Mouse (Mus musculus) large intestine, adult 2 months (tissue): ENCODE results near the gene Lrg1. TPM values are rescaled to one million over a fixed set of nuclear protein-coding genes. Genes with fewer than 3 reads are reported as not detected.

ENCODE experiments used
- DNase-seq: peaks from one replicate; pipeline ENCODE4 v3.0.0-alpha.2; 2012; ENCODE audit warnings: low read depth, low spot score
- WGBS: fragments of 180-500 bp; shearing (Covaris S2); methylation state at CpG from one replicate; pipeline ENCODE4 v1.1.7; 2018; 5-methylcytosine and 5-hydroxymethylcytosine counted together
- polyA plus RNA-seq: library from polyadenylated mRNA; depleted of rRNA; stranded (reverse); fragments of >200 nt; gene quantifications from 2 replicates; pipeline ENCODE4 v1.2.3, GENCODE M21; 2012; rRNA removed

Gene Lrg1
- 13.0 and 29.5 TPM in 2 replicates for polyA plus RNA-seq

DNA sequence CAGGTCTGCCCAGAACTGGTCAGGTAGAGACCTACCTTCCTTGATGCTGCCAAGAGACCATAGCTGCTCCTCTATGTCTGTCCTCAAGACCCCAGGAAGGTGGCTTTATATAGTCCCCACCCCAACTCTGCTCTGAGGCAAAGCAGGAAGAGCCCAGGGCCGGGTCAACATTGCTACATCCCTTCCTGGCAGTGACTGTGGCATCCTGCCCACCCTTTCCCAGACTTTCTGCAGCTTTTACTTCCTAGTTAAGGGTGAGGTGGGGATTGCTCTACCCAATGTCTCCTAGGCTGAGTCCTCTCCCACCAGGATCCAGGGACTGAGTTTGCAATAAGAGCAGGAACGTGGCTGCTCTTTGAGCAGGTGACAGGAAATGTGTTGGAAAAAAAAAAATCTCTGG is at the start of gene Lrg1:
Gene Lrg1, minus strand, starts transcription at position 176 of the 400 bp plus-strand sequence.
- no peak for DNase-seq

DNA sequence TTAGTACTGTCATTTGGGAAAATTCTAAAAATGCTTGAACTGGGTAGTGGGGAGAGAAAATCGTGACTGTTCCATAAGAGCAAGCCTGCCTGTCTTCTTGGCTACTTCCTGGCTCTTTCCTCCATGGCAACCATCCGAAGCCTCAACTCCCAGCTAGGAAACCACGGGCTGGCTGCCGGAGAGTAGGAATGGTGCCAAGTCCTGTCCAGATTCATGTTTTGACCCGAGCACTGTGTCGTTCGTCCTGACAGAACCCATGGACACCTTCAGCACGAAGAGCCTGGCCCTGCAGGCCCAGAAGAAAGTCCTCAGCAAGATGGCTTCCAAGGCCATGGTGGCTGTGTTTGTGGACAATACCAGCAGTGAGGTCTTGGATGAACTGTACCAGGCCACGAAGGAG is 49.7 kb upstream of the Lrg1 start:
- 80% methylated on average over 9 of the region's 9 CpGs for WGBS
- no peak for DNase-seq

More for the DNA sequence above, at the start of gene Lrg1:
- WGBS = 21% methylated on average over 2 of the region's 2 CpGs

DNA sequence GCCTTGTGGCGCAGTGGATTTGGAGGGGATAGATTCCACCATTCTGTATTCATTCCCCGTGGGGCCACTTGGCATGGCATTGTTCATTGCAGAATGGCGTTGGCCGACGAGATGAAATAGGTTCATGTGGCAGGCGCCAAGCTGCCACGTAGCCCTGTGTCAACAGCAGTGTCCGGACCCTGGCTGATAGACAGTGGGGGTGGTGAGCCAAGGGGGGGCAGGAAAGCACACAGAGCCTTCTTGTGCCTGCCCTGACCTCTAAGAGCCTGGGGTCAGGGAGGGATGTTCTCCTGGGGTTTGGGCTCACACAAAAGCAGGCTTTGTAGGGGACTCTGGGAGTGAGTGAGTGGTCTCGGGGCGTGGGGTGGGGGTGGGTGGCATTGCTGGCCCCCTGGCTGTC is 48.8 kb upstream of the Lrg1 start:
- DNase-seq = no peak
- 78% methylated on average over 10 of the region's 10 CpGs for WGBS

DNA sequence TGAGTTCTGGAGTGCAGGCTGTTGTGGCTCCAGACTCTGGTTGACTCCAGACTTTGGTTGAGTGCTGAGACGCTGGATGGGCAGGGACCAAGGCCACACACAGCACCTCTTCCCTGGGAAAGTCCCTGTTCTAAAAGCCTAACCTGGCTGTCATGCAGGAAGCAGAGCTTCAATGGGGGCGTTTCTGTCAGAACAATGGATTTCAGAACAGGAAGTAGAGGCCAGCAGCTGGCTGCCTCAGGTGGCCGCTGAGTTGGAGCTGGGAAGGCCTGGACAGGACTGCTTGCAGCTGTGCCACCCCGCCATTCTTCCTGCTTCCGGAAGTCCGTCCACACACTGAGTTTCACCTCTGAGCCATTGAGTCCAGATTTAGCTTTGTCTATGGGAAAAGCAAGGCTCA is 48.0 kb upstream of the Lrg1 start:
- WGBS = 24% methylated on average over 6 of the region's 6 CpGs
- DNase-seq = no peak

DNA sequence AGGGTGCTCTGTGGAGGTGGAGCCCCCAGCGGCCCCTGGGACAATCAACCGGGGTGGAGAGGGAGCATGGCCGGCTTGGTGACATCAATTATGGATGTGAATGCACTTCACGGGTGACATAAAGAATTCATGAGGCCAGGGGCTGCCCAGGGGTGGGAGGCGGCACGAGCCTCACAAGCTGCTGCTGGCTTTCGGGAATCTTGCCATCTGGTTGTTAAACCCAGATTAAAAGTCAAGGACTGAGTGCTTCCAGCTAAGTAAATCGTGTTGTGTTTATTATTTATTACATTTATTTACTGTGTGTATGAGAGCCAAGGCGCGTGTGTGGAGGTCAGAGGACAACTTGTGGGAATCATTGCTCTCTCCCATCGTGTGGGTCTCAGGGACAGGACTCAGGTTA is 43.9 kb upstream of the Lrg1 start:
- 18% methylated on average over 11 of the region's 11 CpGs for WGBS

DNA sequence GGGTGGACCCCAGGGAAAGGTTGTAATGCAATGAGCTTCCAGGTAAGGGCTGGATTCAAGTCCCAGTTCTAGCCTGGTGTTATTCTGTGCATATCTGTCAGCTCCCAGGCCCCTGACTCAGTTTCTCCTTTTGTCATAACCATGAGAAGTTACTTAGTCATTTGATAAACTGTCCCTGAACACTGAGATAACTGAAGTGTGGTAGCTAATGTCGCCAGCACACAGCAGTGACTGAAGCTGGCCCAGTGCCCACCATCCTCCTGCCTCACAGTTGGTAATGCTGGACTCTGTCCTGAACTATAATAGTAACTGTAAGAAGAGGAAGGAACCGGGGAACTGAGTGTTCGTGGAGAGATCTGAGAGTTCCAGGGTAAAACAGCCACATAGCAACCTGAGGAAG is 42.7 kb upstream of the Lrg1 start:
- WGBS = 24% methylated on average over 3 of the region's 3 CpGs
- no peak for DNase-seq

More for the DNA sequence above, 43.9 kb upstream of the Lrg1 start:
- no peak for DNase-seq

DNA sequence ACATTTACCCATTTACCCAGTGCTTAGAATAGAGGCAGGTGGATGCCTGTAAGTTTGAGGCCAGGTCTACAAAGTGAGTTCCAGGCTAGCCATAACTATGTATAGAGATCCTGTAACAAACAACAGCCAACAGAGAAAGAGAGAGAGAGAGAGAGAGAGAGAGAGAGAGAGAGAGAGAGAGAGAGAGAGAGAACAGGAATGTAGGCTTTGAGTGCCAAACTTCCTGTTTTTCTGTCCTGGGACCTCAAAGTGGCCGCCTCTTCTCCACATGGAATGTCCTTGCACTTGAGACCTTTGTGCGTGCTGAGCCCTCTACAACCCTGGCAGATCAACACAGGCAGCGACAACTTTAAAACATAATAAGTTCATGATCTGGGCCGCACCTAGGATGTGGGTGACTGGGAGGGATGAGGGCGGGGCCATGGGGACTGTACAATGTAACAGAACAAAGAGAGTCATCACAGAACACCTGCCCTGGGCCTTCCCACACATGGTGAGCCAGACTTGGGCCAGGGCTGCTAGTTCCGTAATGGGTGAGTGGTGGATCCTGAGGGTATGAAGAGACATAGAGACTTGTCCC is 41.8 kb upstream of the Lrg1 start:
- WGBS = 23% methylated on average over 6 of the region's 6 CpGs

DNA sequence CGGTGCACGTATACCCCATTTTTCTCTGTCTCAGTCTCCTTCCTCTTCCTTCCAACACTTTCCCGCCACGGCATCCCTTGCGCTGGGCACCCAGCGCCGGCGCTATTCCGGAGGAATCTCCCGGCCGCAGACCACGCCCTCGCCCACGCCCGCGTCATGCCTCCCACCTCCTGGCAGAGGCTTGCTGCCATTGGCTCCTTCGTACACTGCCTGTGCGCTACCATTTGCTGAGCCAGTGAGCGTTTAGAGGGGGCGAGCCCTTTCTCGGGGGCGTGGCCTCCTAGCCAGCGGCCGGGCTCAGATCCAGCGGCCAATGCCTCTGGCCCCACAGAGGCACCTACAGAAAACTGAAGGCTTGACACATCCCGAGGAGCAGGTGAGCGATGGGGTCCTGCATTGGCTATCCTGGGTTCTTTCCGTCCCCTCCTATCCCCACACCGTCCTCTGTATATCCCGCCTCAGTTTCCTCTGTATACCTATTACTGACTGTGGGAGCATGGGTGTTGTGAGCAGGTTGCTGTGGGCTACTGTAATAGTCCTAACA is 40.5 kb upstream of the Lrg1 start, which contains the start of gene Tnfaip8l1:
Gene Tnfaip8l1, plus strand, starts transcription at position 247 of the 544 bp plus-strand sequence.
- WGBS = 1% methylated on average over 30 of the region's 30 CpGs
- DNase-seq = peak; percentile 75

More for the DNA sequence above, 41.8 kb upstream of the Lrg1 start:
- peak; percentile 91 for DNase-seq

DNA sequence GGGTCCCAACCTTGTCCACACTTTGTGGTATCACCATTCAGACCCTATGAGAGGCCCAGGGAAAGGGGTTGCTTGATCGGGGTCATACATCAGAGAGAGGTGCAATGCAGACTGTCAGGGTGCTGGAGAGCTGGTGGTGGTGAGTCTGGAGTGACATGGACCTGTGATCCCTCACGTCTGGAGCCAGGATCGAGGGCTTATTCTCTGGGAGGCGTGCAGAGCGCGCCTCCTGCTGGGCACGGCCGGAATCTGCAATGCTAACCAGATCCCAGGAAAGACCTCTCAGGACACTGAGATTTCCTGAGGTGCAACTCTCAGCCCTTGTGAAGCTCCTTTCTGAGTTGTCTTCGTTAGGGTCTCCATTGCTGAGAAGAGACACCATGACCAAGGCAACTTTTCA is 37.9 kb upstream of the Lrg1 start:
- WGBS = 3% methylated on average over 9 of the region's 9 CpGs
- no peak for DNase-seq

DNA sequence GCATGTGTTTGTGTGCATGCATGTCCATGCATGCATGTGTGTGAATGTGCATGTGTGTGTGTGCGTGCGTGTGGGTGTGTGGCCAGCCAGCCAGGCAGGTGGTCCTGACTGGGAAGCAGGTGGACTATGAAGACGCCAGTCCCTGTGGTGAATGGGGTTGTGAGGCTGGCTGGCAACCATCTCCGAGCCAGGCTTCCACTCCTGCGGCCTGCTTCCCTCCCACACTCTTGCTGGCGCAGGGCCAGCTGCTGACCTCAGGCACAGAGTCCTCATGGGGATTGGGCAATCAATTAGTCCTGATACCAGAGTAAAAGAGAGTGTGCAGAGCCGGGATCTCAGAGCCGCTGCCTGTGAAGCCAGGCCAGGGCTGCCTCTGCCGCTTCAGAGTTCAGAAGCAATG is 31.8 kb upstream of the Lrg1 start:
- WGBS = 31% methylated on average over 9 of the region's 9 CpGs
- DNase-seq = no peak

DNA sequence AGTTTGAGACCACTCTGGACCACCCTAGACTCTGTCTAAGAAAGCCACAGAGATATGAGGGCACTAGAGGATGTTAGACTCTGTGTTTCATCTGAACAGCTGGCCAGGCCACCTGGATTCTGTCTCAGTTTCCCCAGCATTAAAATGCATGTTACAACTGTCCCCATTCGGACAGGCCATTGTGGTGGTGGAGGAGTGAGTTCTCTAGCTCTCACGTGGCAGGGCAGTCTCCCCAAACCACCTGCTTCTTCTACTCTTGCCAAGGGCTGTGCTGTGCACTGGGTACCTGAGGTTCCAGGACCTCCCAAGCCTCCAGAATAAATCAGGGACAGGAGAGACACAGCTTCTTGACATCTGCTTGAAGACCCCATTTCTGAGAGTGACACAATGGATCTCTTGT is 28.1 kb upstream of the Lrg1 start:
- DNase-seq = no peak
- WGBS = 51% methylated on average over 2 of the region's 2 CpGs

DNA sequence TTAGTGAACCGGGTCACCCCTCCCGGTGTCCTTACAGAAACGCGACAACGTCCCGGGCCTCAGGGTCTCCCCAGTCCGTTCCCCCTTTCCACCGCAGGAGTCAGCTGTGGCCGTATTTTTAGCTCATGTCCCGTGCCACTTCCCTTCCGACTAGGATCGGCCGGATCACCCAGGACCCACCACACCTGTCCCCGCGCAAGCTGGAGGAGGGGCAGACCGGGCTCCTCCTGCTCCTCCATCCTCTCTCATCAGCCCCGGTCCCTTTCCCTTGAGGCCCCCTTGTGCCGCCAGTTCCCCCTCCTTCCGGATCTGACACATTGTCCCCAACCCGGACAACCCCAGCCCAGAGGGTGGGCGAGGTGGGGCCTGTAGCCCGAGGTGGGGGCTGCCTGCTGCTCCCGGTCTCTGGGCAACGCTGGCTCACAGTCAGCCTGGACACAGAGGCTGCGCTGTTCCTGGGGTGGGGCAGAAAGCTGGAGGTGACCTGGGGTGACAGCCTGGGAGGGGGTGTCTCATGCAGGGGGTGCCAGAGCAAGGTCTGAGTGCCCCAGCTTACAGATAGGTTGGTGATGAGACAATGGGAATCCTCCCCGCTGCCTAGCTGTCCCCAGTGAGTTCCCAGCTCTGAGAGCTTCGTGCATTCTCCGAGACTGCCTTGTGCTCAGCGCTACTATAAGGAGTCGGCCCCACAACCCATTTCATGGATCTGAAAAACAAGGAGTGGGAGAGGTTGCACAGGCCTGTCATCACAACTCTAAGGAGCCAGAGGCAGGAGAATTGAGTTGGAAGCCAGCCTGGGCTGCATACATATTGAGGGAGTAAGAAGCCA is 27.2 kb upstream of the Lrg1 start:
- WGBS = 6% methylated on average over 30 of the region's 30 CpGs
- no peak for DNase-seq

DNA sequence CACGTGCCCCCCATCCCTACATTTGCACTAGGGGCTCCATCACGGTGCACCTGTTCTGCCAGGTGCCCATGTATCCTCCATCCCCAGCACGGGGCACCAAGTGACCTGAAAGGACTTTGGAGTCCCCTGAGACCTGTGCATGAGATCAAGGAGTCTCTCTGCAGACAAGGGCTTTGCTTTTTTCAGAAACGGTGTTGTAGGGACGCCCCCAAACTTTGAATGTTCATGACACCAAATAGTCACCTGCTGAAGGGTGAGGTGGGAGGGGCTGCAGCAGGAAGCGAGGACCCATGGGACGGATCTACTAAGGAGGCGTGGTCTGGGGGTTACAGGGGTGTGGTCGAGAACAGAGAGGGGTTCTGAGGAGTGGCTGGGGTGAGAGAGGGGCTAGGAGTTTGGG is 26.5 kb upstream of the Lrg1 start:
- WGBS = 35% methylated on average over 9 of the region's 9 CpGs
- no peak for DNase-seq

DNA sequence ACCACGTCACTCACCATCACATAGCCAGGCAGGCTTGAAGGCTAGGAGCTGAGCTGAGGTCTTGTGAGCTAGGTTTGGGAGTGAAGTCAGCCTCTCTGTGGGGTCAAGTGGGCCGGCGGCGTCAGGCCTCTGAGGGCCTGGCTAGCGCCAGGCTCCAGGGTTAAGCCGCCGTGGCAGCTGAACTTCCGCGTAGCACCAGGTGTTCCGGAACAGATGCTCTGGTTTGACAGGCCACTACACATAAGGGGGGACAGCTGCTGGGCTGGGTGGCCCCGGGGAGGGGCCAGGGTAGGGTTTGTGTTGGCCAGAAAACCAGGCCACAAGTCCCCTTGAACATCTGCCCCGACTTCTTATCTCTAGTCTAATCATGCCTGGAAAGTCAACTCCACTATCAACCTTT is 25.6 kb upstream of the Lrg1 start:
- no peak for DNase-seq
- WGBS = 53% methylated on average over 12 of the region's 12 CpGs

DNA sequence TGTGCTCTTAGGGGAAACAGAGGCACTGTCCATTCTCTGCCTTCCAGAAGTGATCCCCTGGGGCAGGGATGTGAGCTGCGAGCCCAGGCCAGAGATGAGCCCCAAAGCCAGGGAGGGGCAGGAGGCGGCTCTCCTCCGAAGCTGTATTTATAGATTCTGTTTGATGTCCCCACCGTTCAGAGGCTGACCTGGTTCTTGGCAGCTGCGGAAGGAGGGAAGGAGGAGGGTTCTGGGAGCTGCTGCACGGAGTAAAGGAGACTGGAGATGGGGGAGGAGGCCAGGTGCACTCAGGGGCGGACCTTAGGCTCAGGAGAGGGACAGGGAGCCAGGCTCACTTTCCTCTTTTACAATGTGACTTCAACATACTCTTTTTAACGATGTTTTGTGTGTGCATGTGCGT is 24.3 kb upstream of the Lrg1 start:
- DNase-seq = no peak
- 22% methylated on average over 9 of the region's 9 CpGs for WGBS

DNA sequence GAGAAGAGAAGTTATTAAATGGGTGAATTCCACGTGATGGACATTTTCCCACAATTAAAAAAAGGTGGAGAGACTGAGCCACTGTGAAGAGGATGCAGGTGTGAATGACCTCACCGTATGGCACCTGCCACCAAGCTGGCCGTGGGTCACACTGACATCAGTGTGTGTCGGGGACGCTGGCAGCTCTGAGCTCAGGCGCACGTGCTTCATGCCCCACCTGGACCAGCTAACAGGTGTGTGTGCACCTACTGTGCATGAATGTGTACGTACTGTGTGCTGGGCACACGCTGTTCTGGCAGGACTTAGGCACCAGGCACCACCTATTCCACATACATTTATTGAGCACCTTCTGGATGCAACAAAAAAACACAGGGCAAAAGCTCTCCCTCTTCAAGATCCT is 22.7 kb upstream of the Lrg1 start:
- DNase-seq = no peak
- 53% methylated on average over 9 of the region's 9 CpGs for WGBS

DNA sequence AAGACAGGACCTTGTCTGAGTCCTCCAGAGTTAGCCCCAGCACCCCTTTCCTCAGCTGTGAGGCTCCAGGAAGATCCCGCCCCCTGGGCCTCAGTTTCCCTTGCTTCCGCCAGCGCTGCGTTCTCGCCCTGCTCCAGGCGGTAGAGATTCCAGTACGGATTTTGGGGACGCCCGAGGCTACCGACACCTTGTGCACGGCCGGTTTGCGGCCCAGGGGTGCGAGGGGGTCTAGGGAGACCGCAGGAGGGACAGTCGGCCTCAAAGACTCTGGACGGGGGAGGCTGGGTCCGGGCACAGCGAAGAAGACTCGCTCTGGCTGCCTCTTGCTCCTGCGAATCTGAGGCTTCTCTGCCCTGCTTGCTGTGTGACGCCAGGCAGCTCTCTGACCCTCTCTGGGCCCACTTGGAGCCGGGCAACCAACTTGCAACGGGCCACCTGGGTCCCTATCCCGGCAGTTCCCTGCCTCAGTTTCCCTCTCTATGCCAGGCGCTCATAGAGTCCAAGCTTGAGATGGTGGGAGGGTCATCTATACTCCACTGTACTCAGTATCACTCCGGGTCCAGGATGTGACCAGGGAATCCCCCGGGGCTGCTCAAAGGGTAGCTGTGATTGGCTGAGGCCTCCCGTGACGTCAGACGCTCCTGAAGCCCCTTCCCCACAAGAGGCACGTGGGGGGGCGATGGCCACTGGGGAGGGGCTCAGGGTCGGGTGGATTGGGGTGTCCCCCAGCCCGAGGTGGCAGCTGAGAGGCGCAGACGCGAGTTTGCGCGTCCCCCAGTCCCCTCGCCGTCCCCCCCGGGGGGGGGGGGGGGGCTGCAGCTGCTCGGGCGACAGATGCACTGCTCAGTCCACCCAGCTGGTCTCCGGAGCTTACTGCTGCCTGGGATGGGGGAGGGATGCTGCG is 20.2 kb upstream of the Lrg1 start:
- 2% methylated on average over 45 of the region's 47 CpGs for WGBS
- no peak for DNase-seq

DNA sequence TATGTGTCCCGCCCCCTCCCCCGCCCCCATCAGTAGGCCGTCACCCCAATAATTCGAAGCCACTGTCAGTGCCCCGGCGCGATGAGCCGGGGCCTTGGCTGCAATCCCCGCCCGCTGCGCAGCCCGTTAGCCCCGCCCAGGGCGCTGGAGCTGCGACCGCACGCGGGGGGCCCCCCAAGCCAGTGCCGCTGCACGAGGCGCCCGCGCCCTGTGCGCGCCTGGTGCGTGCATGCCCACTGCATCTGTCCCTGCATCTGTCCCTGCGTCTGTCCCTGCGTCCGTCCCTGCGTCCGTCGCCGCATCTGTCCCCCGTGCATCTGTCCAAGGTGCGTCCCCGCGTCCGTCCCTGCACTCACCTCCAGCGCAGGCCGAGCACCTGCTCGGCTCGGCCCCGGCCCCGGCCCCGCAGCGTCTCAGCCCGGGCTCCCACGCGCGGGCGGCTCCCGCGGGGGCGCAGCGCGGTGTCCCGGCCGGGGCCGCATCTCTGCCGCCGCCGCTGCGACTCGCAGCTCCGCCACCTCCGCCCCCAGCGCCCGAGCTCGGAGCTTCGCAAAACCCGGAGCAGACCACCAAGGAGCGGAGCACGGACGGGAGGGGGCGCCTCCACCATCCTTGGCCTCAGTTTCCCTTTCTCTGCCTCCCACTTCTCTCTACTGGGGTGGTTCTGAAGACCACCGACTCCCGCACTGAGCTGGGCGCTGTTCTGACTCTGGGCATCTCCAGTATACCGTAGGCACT is 18.2 kb upstream of the Lrg1 start, which contains the start of gene Sema6b:
Gene Sema6b, minus strand, starts transcription at position 486 of the 738 bp plus-strand sequence.
- DNase-seq = no peak
- WGBS = 3% methylated on average over 77 of the region's 79 CpGs

DNA sequence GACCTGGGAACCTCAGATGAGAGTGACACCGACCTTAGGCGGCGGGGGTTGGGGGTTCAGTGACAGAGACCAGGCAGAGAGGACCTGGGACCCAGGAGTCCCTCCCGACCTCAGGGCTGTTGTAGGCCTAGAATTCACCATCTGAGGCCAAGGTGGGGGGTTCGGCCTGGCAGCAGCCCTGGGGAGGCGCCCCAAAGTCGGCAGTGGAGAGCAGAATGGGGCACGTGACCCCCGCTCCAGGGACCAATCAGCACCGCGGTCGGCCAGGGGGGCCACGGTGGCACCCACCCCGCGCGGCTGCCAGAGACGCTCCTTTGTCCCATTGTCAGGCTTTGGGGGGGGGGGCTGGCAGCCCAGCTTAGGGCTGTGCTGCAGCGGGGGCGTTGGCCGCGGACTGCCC is 17.6 kb upstream of the Lrg1 start:
- no peak for DNase-seq
- 22% methylated on average over 21 of the region's 21 CpGs for WGBS
